Mouse (Mus musculus) layer of hippocampus, adult 11-12 months (tissue): Measurements from ENCODE around the gene Nat10.

Experiments used
- DNase-seq: peaks from one replicate; pipeline ENCODE4 v3.0.0; 2022; ENCODE audit warnings: low spot score

Gene Nat10

DNA sequence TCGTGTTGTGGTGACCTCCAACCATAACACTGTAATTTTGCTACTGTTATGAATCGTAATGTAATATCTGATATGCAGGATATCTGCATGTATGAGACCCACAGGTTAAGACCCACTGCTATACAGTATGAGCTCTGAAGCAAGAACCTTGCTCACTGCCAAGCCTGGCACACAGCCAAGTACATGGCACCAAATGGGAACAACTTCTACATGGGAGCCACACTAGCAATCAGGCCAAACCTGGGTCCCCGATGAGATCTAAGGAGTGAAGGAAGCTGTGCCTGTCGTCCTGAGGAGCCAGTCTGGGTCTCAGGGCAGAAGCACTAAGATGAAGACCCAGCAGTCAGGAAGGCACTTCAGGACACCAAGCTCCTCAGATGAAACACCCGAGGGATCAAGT lies 15.6 kb downstream of the Nat10 start:
- DNase-seq: no peak

DNA sequence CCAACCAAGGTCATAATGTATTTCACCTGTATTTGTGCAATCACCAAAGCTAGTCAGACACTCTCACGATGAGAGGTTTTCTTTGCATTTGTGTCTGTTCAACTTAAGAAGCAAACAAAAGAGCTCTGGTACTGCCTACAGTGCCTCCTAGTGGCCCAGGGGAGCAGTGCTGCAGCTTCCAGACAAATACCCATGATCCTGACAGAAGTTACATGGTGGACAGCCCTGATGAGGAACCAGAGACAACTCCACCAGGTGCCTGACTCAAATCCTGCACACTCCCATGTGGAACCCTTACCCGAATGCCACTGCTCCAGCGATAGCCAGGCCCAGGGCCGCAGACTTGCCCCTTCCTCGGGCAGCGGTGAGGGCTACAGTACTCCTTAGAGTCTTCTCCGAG lies 17.1 kb downstream of the Nat10 start:
- peak; percentile 72 for DNase-seq

DNA sequence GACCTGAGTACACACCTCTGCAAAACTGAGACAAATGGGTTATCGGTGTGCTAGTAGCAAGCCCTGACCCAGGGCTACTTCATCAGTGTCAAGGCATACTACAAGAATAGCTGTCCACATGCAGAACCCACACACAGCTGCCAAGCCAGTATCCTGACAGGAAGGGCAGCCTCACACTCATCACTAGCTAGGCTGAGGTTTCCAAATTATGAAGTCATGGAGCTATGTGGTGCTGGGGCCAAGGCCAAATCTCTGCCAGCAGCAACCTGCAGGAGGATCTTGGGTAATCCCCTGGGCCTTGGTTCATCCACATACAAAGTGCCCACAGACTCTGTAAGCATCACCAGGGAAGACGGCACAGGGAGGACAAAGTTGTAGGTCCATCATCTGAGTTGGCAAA lies 17.5 kb downstream of the Nat10 start:
- DNase-seq: no peak

DNA sequence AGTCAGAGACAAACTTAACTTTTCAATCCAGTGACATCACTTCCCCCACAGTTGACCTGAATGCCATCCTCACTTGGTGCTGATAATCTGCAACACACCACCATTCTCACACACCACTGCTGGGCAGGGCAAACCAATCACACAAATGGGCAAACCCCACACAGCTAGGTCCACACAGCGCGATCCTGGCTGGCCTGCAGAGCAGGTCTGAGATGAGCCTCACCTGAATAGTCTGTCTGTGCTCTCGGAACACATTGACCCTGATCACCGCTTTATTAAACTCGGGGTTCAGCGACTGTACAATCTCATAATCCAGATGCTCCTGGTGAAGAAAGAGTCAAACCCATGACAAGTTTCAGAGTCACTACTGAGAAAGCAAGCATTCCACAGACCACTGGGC lies 18.2 kb downstream of the Nat10 start:
- no peak for DNase-seq

DNA sequence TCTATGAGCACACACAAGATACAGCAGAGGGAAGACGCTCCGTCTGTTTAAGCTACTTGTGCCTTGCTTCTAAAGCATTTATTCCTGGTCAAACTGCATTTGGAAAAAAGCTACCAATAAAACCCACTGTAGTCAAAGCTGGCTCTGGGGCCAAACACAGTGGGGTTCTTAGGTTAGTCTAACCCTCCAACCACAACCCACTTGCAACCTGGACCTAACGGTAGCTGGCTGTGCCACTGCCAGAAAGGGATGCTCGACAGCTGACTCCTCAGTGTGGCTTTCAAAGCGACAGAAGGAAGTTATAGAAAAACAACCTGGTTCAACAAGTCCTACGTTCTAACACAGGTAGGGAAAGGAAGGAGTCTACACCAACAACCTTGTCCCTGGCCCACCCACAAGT lies 29.6 kb downstream of the Nat10 start:
- no peak for DNase-seq

DNA sequence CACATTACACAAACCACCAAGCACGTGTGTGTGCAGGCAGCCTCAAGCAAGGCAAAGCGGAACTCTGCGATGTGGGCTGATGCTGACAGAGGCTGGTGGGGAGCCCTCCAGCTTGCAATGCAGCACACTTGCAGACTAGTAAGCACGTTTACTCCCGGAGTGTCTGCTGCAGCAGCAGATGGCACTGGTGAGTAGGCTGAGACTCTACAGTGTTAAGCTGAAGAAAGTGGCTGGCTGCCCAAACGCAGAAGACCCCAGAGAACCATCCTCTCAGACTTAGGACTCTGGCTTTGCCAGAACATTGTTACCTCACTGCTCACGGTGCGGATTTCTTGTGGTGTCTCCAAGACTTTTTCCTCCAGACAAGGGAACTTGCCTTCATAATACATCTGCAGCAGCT lies 30.1 kb downstream of the Nat10 start:
- DNase-seq: peak; percentile 63

DNA sequence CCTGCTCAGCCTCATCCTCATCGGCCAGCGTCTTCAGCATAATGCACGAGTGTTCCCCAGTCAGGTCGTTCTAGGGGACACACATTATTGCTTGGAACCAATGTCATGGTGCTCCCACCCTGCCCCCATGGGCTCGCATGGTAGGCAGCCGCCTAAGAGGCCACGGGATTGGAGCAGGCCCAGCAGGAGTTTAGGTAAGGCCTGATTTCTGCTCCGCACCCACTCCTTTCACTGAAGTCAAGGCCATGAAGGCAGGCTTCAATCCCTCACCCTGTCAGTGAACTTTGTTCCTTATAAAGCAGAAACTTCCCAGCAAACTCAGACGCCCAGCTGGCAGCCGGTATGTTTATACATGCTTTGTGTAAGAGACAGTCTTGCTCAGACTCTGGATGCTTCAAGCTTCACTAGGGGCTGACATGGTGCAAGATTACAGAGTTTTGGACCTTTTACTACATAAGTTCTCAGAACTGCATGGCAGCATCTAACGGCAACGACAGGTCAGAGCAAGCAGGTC lies 33.0 kb downstream of the Nat10 start:
- no peak for DNase-seq

DNA sequence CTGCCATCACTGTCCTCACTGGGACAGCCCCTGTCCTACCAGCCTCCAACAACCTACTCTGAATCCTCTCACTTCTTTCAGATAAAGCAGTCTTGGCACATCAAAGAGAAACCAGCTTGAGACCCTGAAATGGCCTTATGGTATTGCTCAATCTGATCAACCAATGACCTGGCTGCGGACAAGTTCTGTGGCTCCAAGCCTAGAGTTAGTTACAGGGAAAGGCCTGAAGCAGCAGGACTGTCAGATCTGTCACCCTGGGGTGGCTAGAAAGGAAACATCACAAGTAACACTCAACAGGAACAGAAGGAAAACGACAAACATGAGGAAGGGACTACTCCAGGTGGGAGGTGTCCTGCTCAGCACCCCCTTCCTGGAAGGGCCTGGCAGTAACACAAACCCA lies 36.5 kb downstream of the Nat10 start:
- no peak for DNase-seq

DNA sequence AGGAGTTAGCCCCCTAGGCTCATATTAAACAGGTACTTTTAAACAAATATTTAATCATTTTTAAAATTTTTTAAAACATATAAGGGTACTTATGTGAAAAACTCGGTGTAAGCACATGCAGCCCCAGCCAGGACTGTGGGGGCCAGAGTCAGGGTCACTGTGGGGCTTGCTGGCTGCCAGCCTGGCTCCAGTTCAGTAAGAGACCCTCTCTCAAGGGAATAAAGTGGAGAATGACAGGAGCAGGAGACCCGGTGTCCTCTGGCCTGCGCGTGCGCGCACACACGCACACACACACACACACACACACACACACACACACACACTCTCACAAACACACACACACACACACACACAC lies 41.8 kb downstream of the Nat10 start:
- DNase-seq: no peak

DNA sequence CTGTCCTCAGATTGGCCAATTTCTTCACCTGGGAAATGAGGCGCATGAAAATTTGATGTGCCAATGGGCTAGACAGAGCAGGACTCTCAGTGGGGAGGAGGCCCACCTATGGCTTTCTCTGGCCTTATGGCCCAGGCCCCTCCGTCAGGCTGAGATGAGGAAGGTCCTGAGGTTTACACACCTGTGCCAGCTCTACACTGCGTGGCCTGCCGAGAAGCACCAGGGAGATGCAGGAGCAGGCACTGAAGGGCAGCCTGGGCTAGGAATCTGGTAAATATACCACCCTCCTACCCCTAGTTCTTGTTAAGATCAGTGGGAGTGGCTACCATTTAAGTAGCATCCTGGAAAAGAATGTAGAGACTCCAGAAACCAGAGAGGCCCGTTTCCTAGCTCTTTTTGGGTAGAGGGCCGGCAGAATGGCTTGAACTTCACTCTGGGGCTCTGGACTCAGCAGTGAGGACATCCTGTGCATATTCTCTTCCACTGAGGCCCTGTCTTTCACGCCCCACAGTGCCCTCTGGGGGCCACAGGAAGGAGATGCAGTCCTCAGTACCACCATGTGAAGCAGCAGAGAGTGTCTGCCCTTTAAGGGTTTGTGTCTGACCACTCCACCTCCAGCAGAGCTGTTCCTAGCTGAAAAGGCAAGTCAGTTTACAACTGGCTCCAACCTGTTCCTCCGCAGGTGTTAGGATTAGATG lies 42.3 kb downstream of the Nat10 start:
- DNase-seq: peak; percentile 71

DNA sequence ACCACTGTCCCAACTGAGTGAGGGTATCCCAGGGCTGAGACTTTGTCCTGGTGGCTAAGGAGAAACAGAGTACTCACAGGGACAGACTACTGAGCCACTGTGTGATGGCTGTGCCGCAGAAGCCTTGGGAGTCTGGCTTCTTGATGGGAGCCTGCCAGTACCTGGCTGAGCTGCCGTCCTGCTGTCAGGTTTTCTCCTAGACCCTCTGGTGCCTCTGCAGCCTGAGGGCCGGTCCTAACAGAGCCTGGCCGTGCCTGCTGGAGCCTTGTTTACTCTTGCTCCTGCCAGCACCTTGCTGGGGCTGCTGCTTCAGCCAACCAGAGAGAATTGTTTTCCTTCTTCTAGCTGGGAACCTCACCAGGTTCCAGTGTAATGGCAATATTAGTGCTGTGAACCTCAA lies 46.7 kb downstream of the Nat10 start:
- DNase-seq: no peak

DNA sequence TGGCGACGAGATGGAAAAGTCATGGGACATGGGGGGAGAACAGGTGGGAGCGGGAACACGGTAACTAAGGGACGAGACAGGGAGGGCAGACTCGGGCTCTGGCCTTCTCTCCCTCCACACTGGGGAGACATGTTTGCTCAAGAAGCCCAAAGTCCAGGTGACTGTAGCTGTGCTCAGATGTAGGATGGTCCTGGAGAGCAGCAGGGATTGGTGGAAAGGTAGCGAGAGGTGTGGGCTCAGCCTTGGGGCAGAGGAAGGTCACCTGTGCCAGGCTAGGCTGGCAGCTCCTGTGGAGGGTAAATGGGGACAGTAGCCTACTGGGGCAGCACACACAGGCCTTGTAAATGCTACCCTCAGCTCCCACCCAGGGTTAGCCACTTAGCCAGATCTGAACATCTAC lies 47.2 kb downstream of the Nat10 start:
- DNase-seq: no peak

DNA sequence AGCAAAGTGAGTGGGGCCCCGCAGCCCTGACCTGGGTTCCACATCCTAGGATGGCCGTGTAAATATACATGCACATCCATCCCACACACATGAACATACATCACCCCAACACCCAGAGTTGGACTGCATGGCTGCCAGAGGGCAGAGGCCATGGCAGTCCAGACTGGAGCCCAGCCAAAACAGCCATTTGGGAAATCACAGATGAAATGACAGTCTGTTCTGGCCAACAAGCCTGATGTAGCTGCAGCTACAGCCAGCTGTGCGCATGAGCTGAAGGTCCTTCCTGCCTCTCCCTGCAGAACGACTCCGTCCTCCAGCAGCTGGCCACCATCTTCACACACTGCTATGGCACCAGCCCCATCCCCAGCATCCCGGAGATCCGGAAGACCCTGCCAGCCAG lies 50.2 kb downstream of the Nat10 start:
- DNase-seq: no peak

DNA sequence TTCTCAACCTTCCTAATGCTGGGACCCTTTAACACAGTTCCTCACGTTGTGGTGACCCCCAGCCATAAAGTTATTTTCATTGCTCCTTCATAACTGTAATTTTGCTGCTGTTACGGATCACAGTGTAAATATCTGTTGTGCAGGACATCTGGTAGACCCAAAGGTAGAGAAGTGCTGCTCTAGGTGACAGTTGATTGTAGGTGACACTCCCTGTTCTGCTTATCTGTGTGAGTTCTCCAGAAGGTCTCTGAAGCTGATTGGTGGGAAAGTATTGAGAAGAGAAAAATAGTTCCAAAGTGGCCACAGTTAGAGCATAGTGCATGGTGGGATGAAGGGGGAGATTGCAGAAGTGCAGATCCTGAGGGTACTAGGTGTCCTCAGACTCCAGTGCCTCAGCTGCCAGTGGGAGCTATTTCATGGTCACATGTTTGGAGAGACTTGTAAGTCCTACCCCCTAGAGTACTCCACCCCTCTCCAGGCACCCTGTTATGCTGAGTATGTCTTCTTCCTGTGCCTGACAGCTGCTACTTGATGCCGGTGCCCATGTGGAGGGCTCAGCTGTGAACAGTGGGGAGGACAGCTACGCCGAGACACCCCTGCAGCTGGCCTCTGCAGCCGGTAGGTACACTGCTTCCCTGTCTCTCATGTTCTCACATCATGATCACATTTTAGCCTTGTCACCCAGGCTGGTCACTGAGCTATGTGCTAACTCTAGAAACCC lies 53.9 kb downstream of the Nat10 start:
- no peak for DNase-seq

DNA sequence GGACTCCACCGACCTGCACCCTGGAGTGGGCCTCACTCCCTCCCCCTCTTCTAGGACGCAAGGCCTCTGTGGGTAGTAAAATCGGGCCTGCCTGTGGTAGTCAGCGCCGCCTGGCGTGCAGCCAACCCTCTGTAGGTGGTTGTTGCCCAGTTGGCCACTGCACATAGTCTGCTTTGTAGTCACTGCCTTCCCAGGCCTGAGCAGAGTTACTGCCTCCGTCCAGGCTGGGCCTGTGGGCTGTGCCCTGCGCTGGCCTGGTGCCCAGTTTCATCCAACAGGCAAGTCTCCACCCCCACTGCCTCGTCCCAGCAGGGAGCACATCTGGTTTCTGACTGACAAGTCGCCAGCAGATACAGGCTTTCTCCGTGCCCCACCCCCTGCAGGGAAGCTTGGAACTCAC lies 54.8 kb downstream of the Nat10 start:
- DNase-seq: peak; percentile 65

DNA sequence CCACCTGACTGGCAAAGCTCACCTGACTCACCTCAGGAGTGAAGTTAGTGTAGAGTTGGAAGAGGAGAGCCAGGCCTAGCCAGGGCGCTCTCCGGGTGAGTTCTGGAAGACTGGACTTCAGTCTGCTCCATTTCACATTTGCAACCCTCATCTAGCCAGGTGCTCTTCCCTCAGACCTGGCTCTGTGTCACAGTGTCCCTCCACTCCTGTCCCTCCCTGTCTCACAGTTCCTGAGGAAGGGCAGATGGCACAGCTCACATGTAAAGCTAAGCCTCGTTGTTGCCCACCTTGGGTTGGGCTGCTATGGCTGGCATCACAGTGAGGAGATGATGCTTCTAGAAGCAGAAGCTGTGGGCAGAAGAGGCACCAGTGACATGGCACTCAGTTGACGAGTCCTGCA lies 55.2 kb downstream of the Nat10 start:
- DNase-seq: no peak

DNA sequence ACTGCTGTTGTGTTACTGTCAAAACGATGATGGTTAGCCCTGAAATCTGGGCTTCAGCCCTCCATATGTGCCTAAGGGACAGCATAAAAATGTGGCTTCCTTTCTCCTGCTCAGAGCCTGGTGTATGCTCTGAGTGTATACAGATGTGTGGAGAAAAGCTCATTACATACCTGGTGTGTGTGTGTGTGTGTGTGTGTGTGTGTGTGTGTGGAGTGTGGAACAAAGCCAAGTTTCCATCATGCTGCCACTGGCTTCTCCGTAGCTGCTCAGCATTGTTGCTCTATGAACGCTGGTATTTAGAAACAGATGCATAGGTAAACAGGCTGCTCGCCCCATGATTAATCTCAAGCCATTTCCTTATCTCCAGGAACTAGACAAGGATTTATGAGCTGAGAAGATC lies 57.2 kb downstream of the Nat10 start:
- DNase-seq: no peak

DNA sequence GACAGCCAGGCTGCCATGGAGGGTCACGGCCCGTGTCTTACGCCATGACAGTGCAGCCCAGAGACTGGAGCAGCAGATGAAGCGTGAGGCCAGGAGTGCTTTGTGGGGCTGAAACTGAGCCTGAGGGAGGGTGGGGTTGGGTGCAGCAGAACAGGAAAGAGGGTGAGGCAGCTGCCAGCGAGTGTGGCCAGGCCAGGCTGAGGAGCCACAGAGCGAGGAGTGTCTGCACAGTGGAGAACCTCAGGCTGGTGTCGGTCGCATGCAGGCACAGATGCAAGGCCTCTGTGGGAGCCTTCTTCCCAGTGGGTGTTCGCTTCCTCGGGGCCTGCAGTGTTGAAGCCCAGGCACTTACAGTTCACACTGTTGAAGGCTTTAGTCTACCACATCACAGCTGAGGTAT lies 57.7 kb downstream of the Nat10 start:
- DNase-seq: no peak

DNA sequence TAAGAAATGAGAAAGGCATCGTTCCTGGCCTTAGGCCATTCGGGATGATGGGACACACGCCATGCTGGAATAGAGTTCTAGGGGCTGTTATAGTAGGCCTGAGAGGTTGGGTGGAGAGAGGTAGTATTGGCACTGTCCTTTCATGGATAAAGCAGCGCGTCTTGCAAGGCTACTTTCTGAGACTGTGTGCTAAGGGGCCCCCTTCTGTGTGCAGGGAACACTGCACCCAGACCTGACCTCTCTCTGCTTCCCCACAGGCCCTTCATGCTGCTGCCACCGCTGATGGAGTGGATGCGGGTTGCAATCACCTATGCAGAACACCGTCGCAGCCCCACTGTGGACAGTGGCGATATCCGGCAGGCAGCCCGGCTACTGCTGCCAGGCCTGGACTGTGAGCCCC lies 60.6 kb downstream of the Nat10 start:
- DNase-seq: no peak

DNA sequence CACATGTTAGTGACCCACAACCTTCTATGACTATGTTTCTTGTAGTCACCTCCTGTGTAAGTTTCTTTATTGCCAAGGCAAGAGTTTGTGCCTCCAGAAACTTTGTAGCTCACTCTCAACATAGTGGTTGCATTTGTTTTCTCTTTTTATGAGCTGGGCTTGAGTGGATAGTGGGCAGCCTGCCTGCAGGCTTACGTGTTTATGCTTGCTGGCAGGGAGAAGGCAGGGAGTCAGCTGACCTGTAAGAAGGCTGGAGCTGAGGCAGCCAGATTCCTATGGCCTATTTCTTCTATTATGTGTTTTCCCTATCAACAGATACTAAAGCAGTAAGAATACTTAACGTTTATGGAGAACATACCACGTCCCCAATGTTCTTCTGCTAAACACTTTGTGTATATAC lies 64.9 kb downstream of the Nat10 start:
- no peak for DNase-seq

DNA sequence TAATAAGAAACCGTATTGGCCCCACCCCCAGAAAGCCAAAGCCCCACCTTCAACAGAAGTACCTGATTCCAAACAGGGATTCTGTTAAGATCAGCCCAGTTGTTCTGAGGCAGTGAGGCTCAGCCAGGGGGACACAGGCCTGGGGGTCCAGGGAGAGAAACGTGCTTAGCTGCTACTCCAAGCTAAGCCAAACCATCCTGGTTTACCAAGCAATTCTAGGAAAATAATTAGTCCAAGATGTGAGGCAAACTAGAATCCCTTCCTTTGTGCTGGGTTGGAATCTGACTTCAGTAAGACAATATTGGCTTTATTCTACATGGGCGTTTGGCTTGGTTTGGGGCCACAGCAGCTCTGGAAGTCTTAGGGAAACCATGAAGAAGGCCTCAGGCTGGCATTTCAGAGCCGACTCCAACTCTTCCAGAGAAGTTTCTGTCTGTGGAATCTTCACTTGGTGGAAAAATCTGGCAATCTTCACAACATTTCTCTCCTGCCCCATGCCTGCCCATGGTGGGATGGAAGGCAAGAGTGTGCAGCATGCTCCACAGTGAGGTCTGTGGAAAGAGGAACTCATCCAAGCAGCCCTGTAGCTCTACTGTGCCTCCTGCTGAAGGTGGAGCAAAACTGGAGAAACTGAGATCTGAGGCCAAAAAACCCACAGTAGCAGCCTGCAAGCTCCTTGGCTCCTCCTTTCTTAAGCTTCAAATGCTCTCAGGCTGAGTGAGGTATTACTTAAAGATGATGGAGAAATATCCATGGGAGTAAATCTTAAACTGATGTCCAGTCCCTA lies 66.1 kb downstream of the Nat10 start:
- no peak for DNase-seq

DNA sequence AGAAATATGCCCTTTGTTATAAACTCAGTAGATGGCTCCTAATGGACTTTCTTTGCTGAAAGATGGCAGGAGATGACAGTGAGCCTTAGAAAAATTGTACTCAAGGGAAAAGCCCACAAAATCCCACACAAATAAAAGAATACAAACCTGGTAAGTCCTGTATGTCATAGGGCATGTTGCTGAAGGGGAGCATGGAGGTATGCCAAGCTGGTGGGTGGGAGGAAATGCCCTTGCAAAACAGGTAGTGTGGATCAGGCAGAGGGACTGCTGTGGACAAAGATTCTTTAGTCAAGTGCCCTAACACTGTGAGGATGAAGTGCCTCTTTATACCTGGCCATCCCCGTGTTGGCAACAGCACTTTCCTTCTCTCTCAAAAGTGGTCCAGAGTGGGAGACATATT lies 68.3 kb downstream of the Nat10 start:
- DNase-seq: no peak

DNA sequence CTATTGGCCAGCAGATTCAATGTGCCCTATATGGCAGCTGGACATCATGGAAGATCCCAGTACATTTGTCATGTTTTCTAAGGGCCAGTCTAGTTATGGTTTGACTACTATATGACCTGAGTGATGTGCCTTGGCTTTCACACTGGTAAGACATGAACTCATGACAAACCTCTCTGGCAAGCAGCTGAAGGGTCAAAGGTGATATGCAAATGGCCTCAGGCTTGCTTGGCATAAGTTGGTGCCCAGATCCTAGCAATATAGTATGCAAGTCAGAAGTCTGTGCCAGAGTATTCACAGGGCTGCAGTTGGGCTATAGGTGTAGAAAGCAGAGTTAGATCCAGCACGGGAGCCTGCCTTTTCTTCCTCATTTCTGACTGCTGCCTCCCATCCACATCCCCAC lies 69.8 kb downstream of the Nat10 start:
- DNase-seq: no peak
